Mouse (Mus musculus) midbrain, embryonic 16.5 days (tissue): Measurements from ENCODE around the gene Clps. TPM values are rescaled to one million over a fixed set of nuclear protein-coding genes. Genes with fewer than 3 reads are reported as not detected.

Source experiments
- ATAC-seq: fragments of 200-750 bp; cut with Nextera tagmentation; 2 replicates; pipeline ENCODE4 v1.8.0; 2017; ENCODE audit warnings: moderate TSS enrichment
- H3K27ac ChIP-seq: fragments of 300-500 bp; sonication (generic); 2 replicates; pipeline ENCODE4 v1.5.1; 2014; ENCODE audit warnings: mild to moderate bottlenecking, low read length, mixed read lengths
- H3K27me3 ChIP-seq: fragments of 300-500 bp; sonication (generic); 2 replicates; pipeline ENCODE4 v1.6.1; 2014; ENCODE audit warnings: low read depth, low read length, mixed read lengths; ENCODE audit not compliant: control insufficient read depth, insufficient read depth
- H3K36me3 ChIP-seq: fragments of 300-500 bp; sonication (generic); 2 replicates; pipeline ENCODE4 v1.6.1; 2014; ENCODE audit warnings: mild to moderate bottlenecking, low read length, moderate library complexity, mixed read lengths; ENCODE audit not compliant: control insufficient read depth, insufficient read depth
- H3K4me1 ChIP-seq: fragments of 300-500 bp; sonication (generic); 2 replicates; pipeline ENCODE4 v1.6.1; 2014; ENCODE audit warnings: mild to moderate bottlenecking, low read length, mixed read lengths; ENCODE audit not compliant: control insufficient read depth, insufficient read depth
- H3K4me2 ChIP-seq: fragments of 300-500 bp; sonication (generic); 2 replicates; pipeline ENCODE4 v1.6.1; 2014; ENCODE audit warnings: mild to moderate bottlenecking, low read length, mixed read lengths
- H3K4me3 ChIP-seq: fragments of 300-500 bp; sonication (generic); 2 replicates; pipeline ENCODE4 v1.5.1; 2014; ENCODE audit warnings: low read depth, mild to moderate bottlenecking, low read length, moderate library complexity, mixed read lengths
- H3K9ac ChIP-seq: fragments of 300-500 bp; sonication (generic); 2 replicates; pipeline ENCODE4 v1.6.1; 2014; ENCODE audit warnings: low read depth, low read length, mixed read lengths
- H3K9me3 ChIP-seq: fragments of 300-500 bp; sonication (generic); replicated peaks from 2 replicates; pipeline ENCODE4 v1.6.1; 2014; ENCODE audit warnings: mild to moderate bottlenecking, low read length, mixed read lengths; ENCODE audit not compliant: control insufficient read depth, poor library complexity, severe bottlenecking
- WGBS: fragments of 180-500 bp; shearing (Covaris S2); extraction: QIAGEN DNeasy Blood & Tissue Kit; methylation state at CpG from one replicate; pipeline ENCODE4 v1.1.7; 2014; 5-methylcytosine and 5-hydroxymethylcytosine counted together
- polyA plus RNA-seq: library from polyadenylated mRNA; unstranded; fragments of >200 nt; fragmentation: Nextera tagmentation; extraction: Ambion mirVana; gene quantifications from 2 replicates; pipeline ENCODE4 v1.2.1, GENCODE M21; 2015

Gene Clps
- polyA plus RNA-seq, 1 experiment from 2014 or later = not detected

DNA sequence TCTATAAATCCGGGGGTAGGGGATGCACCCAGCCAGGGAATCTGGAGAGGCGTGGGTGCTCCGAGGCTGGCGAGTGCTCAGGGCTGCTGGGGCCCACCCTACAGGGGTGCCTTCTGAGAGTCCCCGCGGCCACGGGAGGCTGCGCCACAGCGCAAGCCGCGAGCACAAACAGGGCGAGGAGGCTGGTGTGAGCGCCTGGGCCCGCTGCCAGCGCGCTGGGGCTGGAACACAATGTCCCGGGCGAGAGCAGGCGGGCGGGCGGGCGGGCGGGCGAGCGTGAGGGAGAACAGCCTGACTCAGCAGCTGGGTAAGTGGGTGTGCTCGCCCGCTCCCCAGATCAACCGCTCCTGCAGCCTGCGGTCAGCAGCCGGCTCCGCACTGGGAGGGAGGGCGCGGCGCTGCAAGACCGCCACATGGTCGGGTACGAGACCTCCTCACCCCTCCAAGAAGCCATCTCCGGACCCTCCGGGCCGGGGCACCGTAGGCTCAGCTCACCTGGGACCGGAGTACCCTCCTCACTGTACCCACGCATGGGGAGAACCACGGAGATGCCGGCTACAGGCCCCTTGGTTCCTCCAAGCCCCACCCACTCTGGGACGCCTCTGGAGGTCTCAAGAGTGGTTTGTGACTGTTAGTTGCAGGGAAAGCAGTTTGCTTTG lies 42.5 kb downstream of the Clps start:
- Histone ChIP-seq H3K9me3 (no peaks in the 10 kb centered on the region), H3K9ac (peak overlapping the region; percentile 81), H3K4me1 (peaks cover 14% of the 10 kb centered on the region; the same call in 1 of the 2 replicates), H3K36me3 (no peaks in the 10 kb centered on the region), H3K27me3 (peaks cover 5% of the 10 kb centered on the region; the same call in 1 of the 2 replicates), H3K27ac (peak overlapping the region; percentile 73), H3K4me3 (peak overlapping the region; percentile 55), H3K4me2 (peak overlapping the region; percentile 98)
- ATAC-seq = peak; percentile 61
- under 1% methylated on average over 45 of the region's 46 CpGs for WGBS

DNA sequence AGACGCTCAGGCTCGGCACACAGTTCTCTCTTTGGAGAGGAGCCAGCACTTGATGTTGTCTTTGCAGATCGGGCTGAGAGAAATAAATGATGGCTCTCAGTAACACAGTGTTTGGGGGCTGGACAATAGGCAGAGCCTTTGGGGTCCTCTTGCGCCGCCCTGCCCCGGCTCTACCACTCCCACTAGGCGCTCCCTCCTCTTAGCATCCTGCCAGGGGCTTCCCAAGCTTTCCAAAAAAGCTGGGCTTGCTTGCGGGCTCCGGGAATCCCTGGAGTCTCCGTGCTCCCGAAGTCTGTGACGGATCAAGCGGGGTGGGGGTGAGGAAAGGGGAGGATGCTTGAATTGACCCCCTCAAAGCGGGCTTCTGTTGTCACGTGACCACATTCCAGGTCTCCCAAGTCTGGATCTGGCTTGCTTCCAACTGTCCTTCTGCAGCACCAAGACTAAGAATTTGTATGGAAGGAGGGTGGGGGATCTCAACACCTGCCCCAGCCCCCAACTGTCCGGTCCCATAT lies 43.1 kb downstream of the Clps start, which contains the start of gene Fkbp5:
Gene Fkbp5, minus strand, starts transcription at position 87 of the 515 bp plus-strand sequence.
- Histone ChIP-seq H3K36me3 (no peaks in the 10 kb centered on the region), H3K9ac (peak within 1 kb of the TSS; percentile 81), H3K4me3 (peak within 1 kb of the TSS; percentile 55), H3K27me3 (peaks cover 5% of the 10 kb centered on the region; the same call in 1 of the 2 replicates), H3K9me3 (no peaks in the 10 kb centered on the region), H3K27ac (peak within 1 kb of the TSS; percentile 73), H3K4me2 (peak within 1 kb of the TSS; percentile 98), H3K4me1 (peaks cover 14% of the 10 kb centered on the region; the same call in 1 of the 2 replicates)
- ATAC-seq = 0 out of 2 replicates have a peak, but pooled peaks have one; percentile 27
- WGBS = 2% methylated on average over 16 of the region's 16 CpGs

DNA sequence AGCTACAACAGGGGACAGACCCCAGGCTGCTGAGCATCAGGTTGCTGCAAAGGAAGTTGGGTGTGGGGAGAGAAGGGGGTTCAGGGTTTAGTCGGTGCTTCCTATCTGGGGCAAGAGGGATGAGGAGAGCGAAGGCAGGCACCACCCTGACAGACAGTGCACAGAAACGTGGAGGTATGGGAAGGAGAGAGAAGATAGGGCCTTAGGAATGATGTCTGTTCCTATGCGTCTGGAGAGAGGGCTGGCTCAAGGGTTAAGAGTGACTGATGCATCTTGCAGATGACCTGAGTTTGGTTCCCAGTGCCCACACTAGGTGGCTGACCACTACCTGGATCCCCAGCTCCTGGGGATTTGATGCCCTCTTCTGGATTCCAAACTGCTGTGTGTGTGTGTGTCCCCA lies 43.7 kb downstream of the Clps start:
- H3K4me1 ChIP-seq = peaks cover 12% of the 10 kb centered on the region; the same call in 1 of the 2 replicates
- peak overlapping the region; percentile 98; the same call in 1 of the 2 replicates for H3K4me2 ChIP-seq
- peaks cover 5% of the 10 kb centered on the region; the same call in 1 of the 2 replicates for H3K27me3 ChIP-seq
- ATAC-seq = no peak
- H3K9me3 ChIP-seq = no peaks in the 10 kb centered on the region
- no peak overlapping the region for H3K27ac ChIP-seq
- H3K9ac ChIP-seq = no peak overlapping the region
- 76% methylated on average over 4 of the region's 4 CpGs for WGBS
- no peaks in the 10 kb centered on the region for H3K36me3 ChIP-seq
- no peak overlapping the region for H3K4me3 ChIP-seq

GRCm38 (mm10) chr17:28515431-28516341 lies 44.9 kb downstream of the Clps start:
- Histone ChIP-seq H3K4me2 (no peak overlapping the region), H3K27me3 (no peaks in the 10 kb centered on the region), H3K4me3 (no peak overlapping the region), H3K4me1 (peaks cover 12% of the 10 kb centered on the region; the same call in 1 of the 2 replicates), H3K9ac (no peak overlapping the region), H3K9me3 (no peaks in the 10 kb centered on the region), H3K27ac (no peak overlapping the region), H3K36me3 (no peaks in the 10 kb centered on the region)
- ATAC-seq = no peak
- WGBS = 66% methylated on average over 10 of the region's 10 CpGs

DNA sequence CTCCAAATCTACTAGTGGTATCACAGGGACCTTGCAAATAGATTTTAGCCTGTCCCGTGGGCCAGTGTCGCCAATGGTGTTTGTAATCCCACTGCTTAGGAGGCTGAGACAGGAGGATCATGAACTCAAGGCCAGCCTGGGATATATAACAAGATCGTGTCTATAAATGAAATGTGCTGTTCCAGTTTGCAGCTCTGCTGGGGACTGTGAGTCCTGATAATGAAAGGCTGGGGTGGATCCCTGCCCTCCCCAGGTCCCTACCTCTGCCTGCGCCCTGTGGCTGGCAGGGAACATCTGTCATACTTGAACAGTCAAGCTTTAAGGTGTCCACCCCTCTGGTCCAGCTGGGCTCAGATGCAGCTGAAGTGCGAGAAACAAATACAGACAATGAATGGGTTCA lies 46.0 kb downstream of the Clps start:
- H3K9ac ChIP-seq = no peak overlapping the region
- H3K9me3 ChIP-seq = no peaks in the 10 kb centered on the region
- no peak overlapping the region for H3K4me2 ChIP-seq
- no peak for ATAC-seq
- no peak overlapping the region for H3K4me3 ChIP-seq
- WGBS = 60% methylated on average over 5 of the region's 5 CpGs
- H3K27ac ChIP-seq = no peak overlapping the region
- H3K27me3 ChIP-seq = no peaks in the 10 kb centered on the region
- peaks cover 12% of the 10 kb centered on the region; the same call in 1 of the 2 replicates for H3K4me1 ChIP-seq
- H3K36me3 ChIP-seq = no peaks in the 10 kb centered on the region

DNA sequence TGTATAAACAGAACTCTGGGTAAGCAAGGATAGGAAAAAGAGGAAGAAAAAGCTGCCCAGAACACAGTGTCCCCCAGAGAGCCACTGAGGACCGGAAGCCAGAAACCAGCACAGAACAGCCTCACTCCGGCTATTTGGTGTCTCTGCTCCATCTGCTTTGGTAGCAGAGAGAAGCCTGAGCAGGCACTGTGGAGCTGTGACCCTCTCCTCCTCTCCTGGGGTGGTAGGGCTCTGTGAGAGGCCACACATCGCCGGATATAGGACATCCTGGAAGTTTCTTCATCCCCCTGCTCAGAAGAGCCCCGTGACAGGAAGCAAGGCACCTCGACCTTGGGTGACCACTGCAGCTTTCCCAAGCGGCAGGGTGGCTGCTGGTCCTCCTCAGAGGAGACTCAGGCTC lies 46.7 kb downstream of the Clps start:
- Histone ChIP-seq H3K4me1 (peaks cover 12% of the 10 kb centered on the region; the same call in 1 of the 2 replicates), H3K36me3 (no peaks in the 10 kb centered on the region), H3K27me3 (no peaks in the 10 kb centered on the region), H3K27ac (no peak overlapping the region), H3K4me2 (no peak overlapping the region), H3K9ac (no peak overlapping the region), H3K4me3 (no peak overlapping the region), H3K9me3 (no peaks in the 10 kb centered on the region)
- ATAC-seq = no peak
- WGBS = 72% methylated on average over 7 of the region's 7 CpGs

GRCm38 (mm10) chr17:28513337-28513736 lies 47.2 kb downstream of the Clps start:
- ATAC-seq = no peak

GRCm38 (mm10) chr17:28512696-28513095 lies 47.9 kb downstream of the Clps start:
- WGBS = 46% methylated on average over 6 of the region's 6 CpGs
- H3K27me3 ChIP-seq = no peaks in the 10 kb centered on the region
- no peak overlapping the region for H3K4me2 ChIP-seq
- peaks cover 4% of the 10 kb centered on the region; the same call in 1 of the 2 replicates for H3K4me1 ChIP-seq
- ATAC-seq = no peak
- H3K4me3 ChIP-seq = no peak overlapping the region
- H3K36me3 ChIP-seq = no peaks in the 10 kb centered on the region
- no peak overlapping the region for H3K9ac ChIP-seq
- no peak overlapping the region for H3K27ac ChIP-seq
- H3K9me3 ChIP-seq = no peaks in the 10 kb centered on the region

More at GRCm38 (mm10) chr17:28513337-28513736, 47.2 kb downstream of the Clps start:
- Histone ChIP-seq H3K36me3 (no peaks in the 10 kb centered on the region), H3K4me3 (no peak overlapping the region), H3K9ac (no peak overlapping the region), H3K4me1 (peaks cover 8% of the 10 kb centered on the region; the same call in 1 of the 2 replicates), H3K27me3 (no peaks in the 10 kb centered on the region), H3K4me2 (no peak overlapping the region), H3K27ac (no peak overlapping the region), H3K9me3 (no peaks in the 10 kb centered on the region)
- WGBS = 72% methylated on average over 1 of the region's 1 CpGs
